Mouse (Mus musculus): ENCODE measurements around the gene Fgf9. TPM values are rescaled to one million over a fixed set of nuclear protein-coding genes. Genes with fewer than 3 reads are reported as not detected.

Gene Fgf9
- 10 to 100 TPM; 15.2 to 18.1 TPM for total RNA-seq (2021)
- long read RNA-seq, experiment 1, partial matches to known transcripts, result 1 of 10 reads
- long read RNA-seq, experiment 1, other reads (novel, unspliced or antisense), result 2 of 10 reads
- long read RNA-seq, experiment 2, transcript Fgf9-201 (3 exons, 1,593 nt), result major isoform, 10 of 20 reads
- long read RNA-seq, experiment 2, transcript Fgf9-202 (3 exons, 1,198 nt), result minor isoform, 6 of 20 reads
- long read RNA-seq, experiment 2, partial matches to known transcripts, result 1 of 20 reads
- long read RNA-seq, experiment 2, other reads (novel, unspliced or antisense), result 2 of 20 reads

DNA sequence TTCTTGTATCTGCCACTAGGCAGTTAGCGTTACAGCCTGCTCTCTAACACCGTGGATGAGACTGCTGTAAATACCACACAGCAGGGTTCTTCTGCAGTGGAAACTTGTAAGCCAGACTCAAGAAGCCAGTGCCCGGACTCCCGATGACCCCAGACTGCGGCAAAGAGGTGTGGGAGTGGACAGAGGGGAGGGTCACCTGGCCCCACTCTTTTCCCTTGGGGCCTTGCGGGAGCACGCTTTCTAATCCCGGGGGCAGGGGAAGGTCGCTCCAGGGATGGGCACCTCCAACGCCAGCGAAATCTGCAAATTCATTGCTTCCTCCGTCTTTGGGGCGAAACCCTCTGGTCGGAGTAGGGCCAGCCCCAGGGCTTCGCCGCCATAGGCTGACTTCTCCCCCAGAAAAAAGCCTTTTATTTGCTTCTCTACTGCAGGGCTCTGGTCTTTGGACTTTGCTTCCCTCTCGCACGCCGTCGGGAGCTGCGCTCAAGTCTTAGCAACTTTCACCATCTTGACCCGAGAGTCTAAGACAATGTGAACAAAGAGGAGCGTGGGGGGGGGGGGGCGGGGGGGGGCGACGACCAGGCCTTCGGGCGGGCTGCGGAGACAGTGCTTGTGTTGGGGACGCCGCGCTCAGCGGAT, at the start of gene Fgf9:
TSS of gene Fgf9 (plus strand) at position 67 of the 639 bp plus-strand sequence.
- peak in 1 of 2 experiments; percentile 11 for DNase-seq (ENCODE audit: low spot score in 2 of 2)

DNA sequence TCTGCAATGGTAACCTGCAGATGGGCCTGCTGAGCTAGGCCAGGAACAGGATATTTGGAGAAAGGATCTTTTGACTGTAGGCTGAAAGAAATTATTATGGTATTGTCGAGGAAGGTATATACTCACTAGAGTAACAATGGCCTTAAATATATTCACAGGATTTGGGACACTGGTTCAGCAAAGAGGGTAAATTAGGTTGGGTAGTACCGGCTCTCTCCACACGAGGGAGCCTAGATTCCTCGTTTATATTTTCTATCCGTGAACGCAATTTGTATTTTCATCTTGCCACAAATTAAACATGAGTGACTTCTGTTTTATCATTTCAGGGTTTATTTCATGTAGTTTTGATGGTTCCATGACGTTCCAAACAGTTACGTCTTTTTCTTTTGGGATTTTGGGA, 35.8 kb upstream of the Fgf9 start:
- peak; percentile 67 to 77 for DNase-seq (ENCODE audit: low spot score in 2 of 2)

DNA sequence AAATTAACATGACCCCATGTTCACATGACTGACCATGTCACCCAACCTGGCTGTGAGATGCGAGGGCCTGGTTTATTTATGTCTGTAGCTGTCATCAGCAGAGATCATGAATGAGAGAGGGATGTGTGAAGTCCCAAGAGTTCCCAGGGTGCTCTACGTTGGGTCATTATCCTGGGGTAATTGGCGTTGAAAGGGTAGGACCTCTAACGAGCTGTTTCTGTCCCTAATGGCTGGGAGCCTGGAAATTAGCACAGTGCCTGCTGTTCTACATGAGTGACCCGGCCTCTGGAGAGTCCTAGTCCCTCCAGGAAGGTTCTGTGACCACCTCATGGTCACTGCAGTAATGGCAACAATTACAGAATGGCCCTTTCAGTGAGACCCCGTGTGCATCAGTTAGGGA, 34.2 kb upstream of the Fgf9 start:
- no peak for DNase-seq (ENCODE audit: low spot score in 2 of 2)

GRCm38 (mm10) chr14:58046639-58047284, 23.6 kb upstream of the Fgf9 start:
- DNase-seq (ENCODE audit: low spot score in 2 of 2), result no peak

GRCm38 (mm10) chr14:58050691-58051090, 19.7 kb upstream of the Fgf9 start:
- DNase-seq (ENCODE audit: low spot score in 2 of 2), result no peak

DNA sequence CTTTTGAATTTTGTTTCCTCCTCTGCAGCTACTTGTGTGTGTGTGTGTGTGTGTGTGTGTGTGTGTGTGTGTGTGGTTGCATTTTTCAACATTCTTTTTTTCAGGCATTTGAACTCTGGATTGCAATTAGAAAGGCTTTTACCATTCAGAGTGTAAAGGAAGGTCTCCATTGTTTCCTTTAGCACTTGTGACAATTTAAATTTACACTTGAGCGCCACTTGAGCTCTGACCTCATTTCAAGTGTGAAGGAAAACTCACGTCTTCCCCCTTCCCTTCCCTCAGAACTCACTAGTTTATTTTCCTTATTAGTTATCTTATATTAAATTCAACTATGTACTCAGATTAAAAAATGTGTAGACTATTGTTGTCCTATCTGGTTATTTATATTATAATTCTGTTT, 2.8 kb upstream of the Fgf9 start:
- DNase-seq (ENCODE audit: low spot score in 2 of 2), result no peak

DNA sequence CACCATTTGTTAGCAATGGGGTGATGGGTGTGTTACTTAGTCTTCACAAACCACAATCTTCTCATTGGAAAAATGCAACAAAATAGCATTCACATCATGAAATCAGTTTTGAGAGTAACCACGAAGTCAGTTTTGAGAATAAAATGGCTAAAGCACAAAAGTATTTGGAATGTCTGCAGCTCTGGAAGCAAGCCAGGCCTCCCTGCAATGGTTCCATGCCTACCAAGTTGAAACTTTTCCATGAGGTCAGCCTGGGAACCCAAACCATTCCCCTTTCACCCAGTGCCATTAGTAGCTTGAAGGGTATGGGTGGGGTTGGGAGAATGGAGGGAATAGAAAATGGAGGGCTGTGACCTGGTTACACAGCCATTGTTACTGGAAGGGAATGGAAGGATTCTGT, 1.7 kb upstream of the Fgf9 start:
- no peak for DNase-seq (ENCODE audit: low spot score in 2 of 2)

GRCm38 (mm10) chr14:58069927-58070326, 420 bp upstream of the Fgf9 start:
- DNase-seq (ENCODE audit: low spot score in 2 of 2), result no peak

DNA sequence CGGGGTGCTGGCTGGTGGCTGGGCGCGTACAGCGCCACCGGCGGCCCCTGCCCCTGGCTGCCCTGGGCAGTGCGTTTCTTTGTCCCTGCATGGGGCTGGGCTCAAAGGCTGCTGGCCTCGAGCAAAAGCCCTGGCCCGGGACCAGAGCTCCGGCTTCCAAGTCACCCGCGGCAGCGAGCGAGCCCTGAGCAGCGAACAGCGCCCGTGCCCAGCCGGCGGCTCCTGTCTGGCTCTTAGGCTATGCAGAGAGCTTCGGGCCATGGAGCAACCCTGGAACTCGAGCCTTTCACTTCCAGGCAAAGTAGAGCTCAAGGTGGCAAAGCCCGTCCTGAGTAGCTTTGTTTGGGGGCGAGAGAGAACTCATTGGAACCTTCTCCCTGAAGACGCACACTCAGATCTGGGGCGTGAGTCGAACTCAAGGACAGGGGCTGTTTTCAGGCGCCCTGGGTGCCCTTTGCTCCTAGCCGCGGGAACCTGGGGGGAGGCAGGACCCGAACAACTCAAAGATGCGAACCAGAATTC, 834 bp downstream of the Fgf9 start:
- DNase-seq (ENCODE audit: low spot score in 2 of 2), result peak; percentile 19 to 25

- peak; percentile 62 to 64 for DNase-seq (ENCODE audit: low spot score in 2 of 2)
Observed at GRCm38 (mm10) chr14:58071830-58072770, 1.8 kb downstream of the Fgf9 start.

GRCm38 (mm10) chr14:58072771-58073501, 2.6 kb downstream of the Fgf9 start:
- DNase-seq (ENCODE audit: low spot score in 2 of 2), result peak in 1 of 2 experiments; percentile 27

- DNase-seq (ENCODE audit: low spot score in 2 of 2), result no peak
Observed at GRCm38 (mm10) chr14:58073936-58074335, 3.6 kb downstream of the Fgf9 start.

- peak; percentile 36 to 65 for DNase-seq (ENCODE audit: low spot score in 2 of 2)
Observed at GRCm38 (mm10) chr14:58074621-58075432, 4.5 kb downstream of the Fgf9 start.

DNA sequence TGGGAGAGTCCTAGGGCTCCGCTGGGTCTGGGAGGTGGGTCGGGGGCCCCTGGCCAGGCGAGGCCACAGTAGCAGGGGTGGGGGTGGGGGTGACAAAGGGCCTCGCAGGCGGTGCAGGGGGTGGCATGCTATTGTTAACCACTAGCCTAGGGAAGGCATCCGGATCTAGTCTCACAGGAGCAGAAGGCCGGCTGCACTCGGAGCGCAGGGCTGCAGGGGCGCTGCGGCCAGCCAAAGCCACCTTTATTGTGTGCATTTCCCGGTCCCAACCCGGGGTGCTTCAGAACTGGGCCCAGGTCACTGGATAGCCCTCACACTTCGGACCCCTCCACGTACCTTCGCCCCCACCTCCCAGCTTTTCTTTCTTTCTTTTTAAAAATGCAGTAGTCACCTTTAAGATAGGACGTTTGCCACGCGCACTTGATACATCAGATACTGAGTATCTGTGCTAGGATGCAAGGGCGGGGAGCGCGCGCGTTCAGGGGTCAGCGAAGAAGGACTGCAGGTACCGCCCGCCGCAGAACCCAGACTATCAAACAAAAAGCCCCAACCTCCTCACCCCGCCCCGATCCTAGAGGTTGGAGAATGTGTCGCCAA, 5.2 kb downstream of the Fgf9 start:
- peak; percentile 33 to 45 for DNase-seq (ENCODE audit: low spot score in 2 of 2)

- DNase-seq (ENCODE audit: low spot score in 2 of 2), result peak; percentile 56 to 67
Observed at GRCm38 (mm10) chr14:58076030-58076521, 5.7 kb downstream of the Fgf9 start.

GRCm38 (mm10) chr14:58076726-58077255, 6.4 kb downstream of the Fgf9 start:
- DNase-seq (ENCODE audit: low spot score in 2 of 2), result peak in 1 of 2 experiments; percentile 12

GRCm38 (mm10) chr14:58079471-58079870, 9.1 kb downstream of the Fgf9 start:
- no peak for DNase-seq (ENCODE audit: low spot score in 2 of 2)

DNA sequence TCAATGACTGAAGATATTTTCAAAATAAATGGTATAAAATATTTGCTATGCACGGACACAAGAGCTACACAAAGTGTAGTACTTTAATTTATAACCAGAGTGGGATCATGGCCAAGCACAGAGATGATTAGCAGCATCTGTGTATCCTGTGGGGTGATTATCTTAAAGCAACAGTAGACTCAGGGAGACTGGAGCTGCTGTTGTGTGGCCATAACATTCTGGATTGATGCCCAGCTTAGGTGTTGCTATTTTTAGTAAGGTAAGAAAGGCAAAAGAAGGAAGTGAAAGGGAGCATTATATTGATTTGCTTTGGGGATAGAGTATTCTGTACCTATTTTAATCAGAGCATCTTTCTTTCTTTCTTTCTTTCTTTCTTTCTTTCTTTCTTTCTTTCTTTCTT, 11.6 kb downstream of the Fgf9 start:
- no peak for DNase-seq (ENCODE audit: low spot score in 2 of 2)
